Mouse (Mus musculus): ENCODE data around the gene Dgkq.

Dgkq gene

DNA sequence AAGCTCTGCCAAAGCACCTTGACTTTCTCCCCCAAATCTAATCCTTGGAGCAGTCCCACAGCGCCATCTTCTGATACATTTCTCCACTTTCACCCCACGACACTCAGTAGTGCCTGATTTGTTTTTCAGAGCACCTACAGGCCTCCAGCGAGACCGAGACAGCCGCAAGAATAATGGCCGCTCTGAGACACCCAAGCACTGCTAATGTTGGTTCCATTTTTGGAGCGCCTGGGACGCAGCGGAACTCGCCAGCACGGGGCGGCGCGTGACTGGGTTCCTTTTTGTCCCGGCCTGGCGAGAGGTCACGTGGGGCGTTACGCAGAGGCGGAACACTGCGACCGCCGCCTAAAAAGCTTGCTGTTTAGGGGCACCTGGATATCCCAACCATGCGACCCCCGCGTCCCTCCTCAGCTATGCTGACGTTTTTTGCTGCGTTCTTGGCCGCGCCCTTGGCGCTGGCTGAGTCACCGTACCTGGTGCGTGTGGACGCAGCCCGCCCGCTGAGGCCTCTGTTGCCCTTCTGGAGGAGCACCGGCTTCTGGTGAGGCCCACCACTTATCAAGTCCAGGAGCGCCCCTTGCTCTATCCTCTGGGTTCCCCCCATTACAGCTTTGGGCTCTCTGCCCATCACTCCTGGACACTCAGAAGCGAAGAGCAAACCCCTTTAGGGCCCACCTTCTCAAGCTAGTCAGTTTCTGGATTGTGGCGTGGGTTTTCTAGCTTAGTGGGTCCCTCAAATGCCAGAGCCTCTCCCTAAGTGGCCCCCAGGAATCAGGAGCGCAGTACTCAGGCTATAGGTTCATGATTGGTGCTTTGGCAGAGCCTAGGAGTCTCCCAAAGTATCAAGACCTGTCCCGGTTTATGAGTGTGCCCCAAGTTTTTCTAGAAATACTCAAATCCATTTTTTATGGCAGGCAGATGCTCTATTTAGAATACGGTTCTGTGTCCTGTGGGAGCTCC lies at the start of gene Dgkq:
Gene Dgkq (minus strand): TSS at position 696 of the 960 bp plus-strand sequence.
- DNase-seq (ENCODE audit: low spot score in 2 of 2) = peak; percentile 70 to 74

DNA sequence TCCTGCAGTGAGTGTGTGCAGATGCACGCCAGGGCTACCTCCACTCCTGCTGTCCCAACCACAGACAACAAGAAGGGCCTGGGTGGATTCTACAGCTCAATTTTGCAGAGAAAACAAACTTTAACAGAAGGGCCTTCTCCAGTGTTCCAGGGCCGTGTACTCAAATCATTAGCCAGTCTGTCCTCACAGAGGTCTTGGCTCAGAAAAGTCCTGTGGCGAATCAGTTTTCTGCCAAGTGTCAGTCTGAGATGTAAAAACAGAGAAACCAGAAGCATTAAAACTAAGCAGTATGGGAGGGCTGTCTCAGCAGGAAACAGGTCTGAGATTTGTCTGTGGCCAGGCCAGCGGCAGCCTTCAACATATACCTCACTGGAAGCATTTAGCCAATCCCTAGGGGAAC lies 48.6 kb upstream of the Dgkq start:
- DNase-seq (ENCODE audit: low spot score in 2 of 2) = no peak

DNA sequence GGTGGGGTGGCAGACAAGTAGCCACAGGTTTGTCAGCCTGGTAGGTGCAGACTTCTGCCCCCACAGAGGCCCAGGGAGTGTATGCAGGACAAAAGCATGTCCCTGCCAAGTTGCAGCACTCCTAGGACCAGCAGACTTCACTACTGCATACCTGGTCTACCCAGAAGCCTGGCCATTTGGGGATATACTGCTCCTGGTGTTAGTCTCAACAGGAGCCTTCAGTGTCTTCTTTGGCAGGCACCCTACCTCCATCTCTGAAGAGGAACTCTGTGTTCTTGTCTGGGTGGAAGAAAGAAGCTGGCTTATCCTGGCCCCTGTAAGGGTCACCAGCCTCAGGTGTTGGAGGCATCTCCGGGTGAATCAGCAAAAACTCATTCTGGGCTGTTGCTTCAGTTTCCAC lies 46.5 kb upstream of the Dgkq start:
- DNase-seq (ENCODE audit: low spot score in 2 of 2) = no peak

DNA sequence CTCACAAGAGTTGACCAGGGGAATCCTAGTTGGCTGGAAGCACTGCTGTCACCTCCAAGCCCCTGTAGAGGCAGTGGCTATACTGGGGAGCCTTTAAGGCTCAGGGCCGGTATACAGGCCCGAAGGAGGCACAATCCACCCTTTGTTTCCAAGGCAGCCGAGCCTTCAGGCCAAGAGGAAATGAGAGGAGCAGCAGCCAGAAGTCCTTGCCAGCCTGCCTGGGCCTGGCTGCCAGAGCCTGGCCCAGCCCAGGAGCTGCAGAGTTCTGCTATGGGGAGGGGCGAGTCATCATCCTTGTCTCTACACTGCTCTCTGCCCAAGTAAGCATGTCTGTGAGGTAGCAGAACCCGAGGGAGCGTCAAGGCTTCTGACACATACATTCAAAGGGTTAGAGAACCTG lies 44.7 kb upstream of the Dgkq start:
- no peak for DNase-seq (ENCODE audit: low spot score in 2 of 2)

DNA sequence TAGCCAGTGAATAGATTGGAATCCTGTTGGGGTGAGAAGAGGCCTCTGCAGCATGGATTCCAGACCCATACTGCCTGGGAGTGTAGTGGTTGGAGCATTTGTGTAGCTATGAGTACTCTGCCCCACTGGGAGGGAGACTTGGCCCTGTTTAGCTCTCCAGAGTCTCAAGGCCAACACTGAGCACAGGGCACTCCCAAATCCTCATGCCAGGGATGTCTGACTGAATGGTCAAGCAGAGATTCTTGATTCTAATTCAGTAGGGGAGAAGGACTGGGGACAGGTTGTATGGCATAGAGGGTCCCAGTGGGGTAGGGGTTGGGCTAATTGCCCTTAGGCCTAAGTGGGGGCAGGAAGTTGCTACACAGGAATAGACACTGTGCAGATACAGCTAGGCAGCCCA lies 44.2 kb upstream of the Dgkq start:
- DNase-seq (ENCODE audit: low spot score in 2 of 2) = no peak

DNA sequence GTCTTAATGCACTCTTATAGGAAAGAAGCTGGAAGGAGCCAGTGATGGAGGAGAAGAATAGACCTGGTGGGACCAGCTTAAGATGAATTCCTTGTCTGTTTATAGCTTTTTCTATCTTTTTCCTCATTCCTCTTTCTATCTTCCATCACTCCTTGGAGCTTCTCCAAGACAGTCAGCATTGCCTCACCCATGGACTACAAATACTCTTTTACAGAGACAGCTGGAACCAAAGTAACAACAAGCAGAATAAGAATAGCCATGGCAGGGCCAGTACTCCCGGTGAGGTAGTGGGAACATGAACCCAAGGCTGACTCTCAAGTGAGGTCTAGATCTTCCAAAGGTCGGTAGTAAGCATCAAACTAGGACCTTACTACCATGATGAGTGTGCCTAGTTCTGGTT lies 43.6 kb upstream of the Dgkq start:
- no peak for DNase-seq (ENCODE audit: low spot score in 2 of 2)

DNA sequence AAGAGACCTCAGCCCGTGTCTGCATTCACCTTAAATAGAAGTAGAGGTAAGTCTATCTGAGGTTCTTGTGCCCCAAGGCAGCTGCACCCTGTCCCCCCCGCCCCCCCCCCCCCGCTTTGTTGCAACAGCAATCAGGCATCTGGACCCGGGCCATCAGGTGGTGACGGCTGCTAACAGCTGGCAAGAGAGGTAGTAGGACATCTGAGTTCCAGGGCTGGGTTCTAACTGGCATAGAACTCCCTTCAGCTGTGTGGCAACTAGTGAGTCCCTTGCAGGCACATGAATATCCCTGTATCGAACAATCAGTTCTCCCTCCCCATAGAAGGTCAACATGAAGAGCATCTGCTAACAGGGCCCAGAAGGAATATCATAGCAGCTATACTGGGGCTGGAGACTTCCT lies 42.5 kb upstream of the Dgkq start:
- DNase-seq (ENCODE audit: low spot score in 2 of 2) = no peak

DNA sequence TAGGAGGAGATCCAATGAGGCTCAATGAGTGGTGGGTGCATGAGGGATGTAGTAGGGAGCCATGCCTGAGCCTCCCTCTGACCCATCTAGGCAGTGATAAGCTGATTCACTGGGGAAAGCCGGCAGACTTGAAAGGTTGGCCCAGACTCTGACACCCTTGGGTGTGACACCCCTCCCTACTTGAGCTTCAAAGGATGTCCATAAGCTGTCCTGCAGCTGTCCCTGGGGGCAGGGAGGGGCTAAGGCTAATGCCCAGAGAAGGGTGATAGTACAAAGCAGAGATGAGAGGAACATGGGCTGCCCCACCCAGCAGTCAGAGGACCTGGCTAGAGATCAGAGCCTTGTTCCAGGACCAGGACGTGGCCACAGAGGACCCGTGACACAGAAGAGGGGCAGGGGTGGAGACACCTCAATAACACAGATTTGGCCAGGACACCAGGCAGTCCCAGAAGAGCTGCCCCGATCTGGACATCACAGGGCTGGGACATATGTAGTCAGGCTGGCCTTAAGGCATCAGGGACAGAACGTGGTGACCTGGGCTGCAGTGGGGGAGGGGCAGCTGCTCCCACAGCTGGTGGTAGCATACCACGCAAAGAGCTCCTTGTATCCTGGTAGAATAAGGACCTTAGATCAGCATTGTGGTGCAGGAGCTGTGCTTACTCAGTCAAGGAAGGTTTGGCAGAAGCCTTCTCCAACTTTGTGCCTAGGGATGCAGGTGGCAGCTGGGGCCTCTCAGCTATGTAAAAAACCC lies 39.7 kb upstream of the Dgkq start:
- DNase-seq (ENCODE audit: low spot score in 2 of 2) = no peak

DNA sequence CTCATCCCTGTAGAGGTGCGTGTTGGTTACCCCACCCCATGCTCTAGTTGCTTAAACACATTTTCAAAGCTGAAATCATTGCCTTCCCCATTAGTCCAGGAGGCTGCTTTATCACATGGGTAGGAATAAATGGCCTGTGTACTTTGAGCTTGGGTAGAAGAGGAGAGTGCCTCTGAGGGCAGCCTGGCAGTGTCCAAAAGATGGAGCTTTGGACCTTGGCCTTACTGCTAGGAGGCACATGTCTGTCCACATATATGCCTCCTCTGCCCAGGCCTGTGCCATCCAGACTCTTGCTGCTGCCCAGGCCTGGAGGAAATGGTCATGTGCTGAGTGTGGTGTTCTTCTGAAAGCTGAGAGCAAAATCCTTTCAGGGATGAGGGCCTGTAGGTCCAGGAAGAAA lies 38.9 kb upstream of the Dgkq start:
- no peak for DNase-seq (ENCODE audit: low spot score in 2 of 2)

DNA sequence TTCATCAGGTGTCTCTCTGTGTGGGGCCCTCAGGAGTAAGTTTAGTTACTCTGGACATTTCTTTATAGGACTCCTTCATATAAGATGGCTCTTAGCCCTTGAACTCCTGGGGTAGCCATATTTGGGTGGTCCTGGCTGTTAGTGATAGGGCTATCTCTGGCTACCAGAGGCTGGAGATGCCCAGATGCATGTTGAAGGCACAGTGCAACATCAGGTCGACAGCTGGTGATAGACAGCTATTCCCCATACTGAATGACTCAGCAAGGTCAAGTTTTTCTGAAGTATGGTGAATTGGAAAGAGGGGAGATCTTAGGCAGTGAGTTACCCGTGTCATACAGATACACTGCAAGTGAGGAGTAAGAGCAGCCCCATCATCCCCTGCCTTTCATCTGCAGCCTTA lies 38.3 kb upstream of the Dgkq start:
- DNase-seq (ENCODE audit: low spot score in 2 of 2) = no peak

DNA sequence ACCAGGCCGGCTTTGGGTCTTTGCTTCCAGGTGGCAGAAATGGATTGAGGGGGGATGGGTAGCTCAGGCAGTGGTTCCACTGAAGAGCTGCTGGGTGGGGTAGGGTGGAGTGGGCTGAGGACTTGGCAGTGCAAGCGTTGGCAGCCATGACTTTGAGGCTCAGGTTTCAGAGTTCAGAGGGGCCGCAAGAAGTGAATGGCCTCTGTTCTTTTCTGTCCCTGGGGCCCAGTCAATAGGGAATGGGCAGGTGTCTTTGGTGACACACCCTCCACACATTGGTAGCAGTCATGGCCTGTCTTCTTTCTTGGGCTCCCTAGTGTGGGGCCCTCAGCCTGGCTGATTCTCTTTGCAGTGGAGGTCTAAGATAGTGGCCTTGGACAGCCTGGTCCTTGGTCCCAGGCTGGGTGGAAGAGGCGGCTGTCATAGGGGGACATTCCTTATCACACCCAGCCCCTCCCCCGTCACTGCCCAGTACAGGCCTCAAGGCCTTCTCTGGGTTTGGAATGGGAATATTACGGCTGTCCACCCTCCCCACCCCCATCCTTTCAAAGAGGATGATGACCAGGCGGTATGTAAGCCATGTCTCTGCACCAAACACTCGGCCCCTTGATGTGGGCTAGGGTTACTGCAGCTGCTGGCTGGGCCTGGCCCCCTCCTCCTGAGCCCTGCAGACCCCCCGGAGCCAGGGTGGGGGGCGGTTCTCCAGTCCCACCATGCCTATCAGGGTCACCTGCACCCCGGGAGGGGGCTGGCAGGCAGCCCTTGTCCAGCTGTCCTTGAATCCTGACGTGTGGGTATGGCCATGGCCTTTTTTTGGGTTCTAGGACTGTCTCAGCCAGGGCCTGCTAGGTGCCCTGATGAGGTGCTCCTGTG lies 34.5 kb upstream of the Dgkq start:
- no peak for DNase-seq (ENCODE audit: low spot score in 2 of 2)

DNA sequence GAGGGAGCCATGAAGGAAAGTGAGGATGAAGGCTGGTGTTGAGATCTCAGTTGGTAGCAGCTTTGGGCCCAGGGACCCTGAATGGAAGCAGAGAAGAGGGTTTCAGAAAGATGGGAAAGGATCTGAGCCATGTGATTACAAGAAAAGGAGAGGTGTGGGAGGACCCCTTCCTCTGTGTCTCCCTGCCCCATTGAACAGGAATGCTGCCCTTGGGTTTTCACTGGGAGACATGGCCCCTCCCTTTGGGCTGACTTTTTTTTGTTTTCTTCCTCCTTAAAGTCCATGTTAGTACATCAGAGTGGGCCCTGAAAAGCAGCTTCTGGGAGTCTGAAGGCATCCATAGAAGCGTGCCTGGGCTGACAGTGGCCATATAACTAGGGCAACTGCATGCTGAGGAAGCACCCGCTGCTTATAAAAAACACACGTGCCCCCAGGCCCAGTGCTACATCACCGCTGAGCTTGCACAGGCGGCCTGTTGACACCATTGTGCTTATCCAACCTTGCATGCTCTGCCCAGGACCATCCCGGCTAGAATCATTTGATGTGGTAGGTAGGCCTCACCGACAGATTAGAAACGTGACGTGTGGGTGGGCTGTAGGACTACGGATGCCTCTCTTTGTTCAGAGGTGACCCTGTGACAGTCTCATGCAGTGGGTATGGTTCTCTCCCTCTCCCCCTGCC lies 32.0 kb upstream of the Dgkq start:
- no peak for DNase-seq (ENCODE audit: low spot score in 2 of 2)

DNA sequence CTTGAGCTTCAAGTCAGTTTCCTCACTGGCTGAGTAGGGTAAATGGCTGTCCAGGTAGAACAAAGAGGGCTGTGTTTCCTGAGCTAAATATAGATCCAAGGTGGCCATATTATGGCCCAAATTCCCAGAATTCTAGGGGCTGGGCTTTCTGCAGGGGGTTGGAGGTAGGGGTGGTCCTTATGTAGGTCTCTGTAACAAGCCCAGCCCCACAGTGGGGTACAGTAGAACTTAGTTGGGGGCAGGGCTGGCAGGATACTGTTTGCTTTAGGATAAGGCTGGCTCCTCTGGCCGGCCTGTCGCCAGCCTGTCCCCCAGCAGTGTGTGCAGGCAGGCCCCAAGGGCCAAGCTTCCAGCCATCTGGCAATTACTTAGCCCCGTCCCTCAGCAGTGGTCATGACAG lies 30.9 kb upstream of the Dgkq start:
- no peak for DNase-seq (ENCODE audit: low spot score in 2 of 2)

DNA sequence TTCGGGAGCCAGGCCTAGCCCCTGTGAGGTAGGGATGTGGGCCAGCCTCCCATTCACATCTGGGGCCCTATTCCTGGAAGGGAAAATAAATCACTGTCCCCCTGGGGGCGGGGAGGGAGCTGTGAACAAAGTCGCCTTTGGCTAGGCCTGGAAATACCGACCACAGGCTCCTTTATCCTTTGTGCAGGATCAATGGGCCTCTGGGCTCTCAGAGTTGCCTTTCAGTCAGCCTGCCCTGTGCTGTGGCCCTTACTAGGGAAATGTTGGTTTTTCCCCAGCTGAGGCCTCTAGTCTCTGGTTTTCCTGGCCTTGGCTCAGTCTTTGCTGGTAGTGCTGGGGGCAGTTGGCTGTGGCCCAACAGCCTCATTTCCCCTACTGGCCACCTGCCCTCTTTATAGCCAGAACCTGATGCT lies 27.9 kb upstream of the Dgkq start:
- DNase-seq (ENCODE audit: low spot score in 2 of 2) = no peak

DNA sequence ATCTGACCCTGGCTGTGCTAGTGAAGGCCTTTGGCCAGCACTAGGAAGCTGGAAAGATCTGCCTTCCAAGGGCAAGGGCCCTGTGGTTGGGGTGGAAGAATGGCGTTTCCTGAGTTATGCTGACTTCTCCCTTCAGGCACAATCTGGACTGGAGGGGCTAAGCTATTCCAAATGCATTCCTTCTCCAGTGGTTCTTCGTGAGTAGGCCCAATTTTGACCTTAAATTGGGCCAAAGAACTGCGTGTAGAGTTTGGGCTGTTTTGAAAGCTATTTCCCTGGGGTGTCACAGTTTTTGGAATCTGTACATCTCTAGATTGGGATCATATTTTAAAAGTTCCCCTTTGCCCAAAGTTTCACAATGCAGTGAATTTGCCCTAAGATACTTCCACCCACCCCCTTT lies 27.1 kb upstream of the Dgkq start:
- no peak for DNase-seq (ENCODE audit: low spot score in 2 of 2)

DNA sequence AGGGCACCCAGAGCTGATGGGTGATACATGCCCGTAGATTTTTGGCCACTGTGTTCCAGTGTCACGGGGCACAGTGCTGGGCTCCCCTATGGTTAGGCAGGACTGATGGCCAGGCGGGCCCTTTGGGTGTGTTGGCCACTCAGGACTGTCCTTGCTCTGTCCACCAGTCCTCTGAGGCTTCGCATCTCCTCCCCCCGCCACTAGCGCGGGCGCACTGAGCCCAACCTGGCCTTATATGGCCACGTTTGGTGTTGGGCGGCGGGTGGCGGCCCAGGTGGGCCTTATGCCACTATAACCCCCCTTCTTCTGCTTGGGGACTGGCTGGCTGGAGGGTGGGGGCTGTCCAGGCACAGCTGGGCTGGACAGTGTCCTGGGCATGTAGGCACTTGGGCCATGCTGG lies 26.4 kb upstream of the Dgkq start:
- DNase-seq (ENCODE audit: low spot score in 2 of 2) = no peak

DNA sequence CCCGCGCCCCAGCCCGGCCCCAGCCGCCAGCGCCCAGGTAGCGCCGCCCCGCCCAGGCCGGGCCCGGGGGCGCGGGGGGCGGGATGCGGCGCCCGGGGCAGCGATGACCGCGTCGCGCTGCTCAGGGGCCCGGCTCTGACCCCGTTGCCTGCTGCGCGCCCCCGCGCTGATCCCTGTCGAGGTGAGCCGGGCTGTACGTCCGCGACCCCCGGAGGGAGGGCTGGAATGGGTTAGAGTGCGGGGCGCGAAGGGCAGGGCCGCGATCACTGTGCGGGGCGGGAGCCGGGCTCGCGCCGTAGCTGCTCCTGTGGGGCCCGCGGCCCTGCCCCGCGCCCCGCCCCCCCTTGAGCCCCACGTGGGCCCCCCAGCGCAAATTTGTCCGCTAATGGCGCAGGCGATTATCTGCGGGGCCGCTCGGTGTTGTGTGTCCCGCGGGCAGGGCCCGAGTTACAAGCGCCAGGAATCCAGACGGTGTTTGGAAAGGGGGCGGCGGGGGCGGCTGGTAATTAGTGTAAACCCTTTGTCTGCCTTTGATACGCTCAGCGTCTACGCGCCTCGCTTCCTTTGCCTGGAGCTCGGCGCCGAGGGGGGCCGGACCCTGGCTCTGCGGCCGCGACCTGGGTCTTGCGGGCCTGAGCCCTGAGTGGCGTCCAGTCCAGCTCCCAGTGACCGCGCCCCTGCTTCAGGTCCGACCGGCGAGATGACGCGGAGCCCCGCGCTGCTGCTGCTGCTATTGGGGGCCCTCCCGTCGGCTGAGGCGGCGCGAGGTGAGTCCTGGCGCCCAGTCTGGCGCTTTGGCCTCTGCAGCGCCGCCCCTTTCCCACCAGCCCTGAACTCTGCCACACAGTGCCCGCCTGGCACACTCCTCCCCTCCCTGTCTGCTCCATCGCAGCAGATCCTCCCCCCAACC lies 25.1 kb upstream of the Dgkq start:
- DNase-seq (ENCODE audit: low spot score in 2 of 2) = peak; percentile 18 to 19

DNA sequence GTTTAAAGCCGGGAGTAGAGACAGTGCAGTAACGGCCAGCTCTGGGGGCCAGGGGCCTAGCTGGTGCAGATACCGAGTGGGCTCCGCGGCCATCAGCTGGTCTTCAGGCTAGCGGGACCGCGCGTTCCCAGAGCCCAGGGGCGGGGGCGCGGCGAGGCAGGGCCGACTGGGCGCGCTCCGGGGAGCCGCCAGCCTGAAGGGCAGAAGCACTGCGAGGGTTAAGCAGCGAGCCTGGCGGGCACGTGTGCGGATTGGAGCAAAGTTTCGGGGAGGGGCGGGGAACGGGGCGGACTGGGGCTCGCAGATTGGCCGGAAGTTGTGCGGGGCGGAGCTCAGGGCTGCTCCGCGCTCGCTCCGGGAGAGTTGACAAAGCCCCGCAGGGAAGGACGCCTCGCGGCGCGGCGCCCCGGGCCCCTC lies 24.4 kb upstream of the Dgkq start:
- peak; percentile 81 to 90 for DNase-seq (ENCODE audit: low spot score in 2 of 2)

DNA sequence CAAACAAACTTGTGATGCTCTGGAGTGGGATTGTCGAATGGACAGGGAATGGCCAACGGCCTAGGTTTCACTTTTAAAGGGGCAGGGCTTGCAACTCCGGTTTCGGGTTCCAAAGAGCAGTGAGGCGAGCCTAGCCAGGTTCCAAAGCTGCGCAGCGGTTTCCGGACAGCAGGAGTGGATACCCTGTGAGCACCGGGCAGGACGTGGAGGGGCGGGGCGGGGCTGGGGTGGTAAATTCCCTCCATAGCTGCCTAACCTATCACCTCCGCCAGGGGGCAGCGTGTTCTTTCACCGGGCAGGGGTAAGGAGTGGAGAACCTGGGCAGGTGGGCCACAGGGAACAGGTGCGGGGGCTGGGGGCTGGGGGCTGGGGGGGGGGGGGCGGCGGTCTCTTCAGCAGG lies 22.8 kb upstream of the Dgkq start, which contains the start of gene Fgfrl1:
Gene Fgfrl1 (plus strand): TSS at position 112 of the 400 bp plus-strand sequence.
- DNase-seq (ENCODE audit: low spot score in 2 of 2) = peak; percentile 44 to 73

DNA sequence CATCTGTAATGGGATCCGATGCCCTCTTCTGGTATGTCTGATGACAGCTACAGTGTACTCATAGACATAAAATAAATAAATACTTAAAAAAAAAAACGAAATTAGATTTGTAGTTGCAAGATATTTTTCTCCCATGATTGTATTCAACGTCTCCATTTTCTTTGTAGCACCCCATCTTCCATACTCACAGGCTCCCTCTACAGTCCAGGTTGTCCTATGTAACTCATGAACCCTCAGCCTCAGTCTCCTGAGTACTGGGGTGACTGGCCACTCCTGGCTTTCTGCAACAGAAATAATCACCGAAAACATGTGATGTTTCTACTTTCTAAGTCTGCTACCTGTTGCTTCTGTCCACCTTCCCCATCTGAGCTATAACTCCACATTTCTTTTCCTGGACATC lies 21.7 kb upstream of the Dgkq start:
- DNase-seq (ENCODE audit: low spot score in 2 of 2) = no peak

Data from thymus, postnatal 10 days (tissue).